Mouse (Mus musculus): Measurements from ENCODE around the gene Rbm4. TPM values are rescaled to one million over a fixed set of nuclear protein-coding genes. Genes with fewer than 3 reads are reported as not detected.
A peak's percentile ranks its signal among the peaks of the same experiment; 100 is the strongest.

The Rbm4 gene
- 10 to 100 TPM; 43.1 to 49.2 TPM for total RNA-seq (2021)

DNA sequence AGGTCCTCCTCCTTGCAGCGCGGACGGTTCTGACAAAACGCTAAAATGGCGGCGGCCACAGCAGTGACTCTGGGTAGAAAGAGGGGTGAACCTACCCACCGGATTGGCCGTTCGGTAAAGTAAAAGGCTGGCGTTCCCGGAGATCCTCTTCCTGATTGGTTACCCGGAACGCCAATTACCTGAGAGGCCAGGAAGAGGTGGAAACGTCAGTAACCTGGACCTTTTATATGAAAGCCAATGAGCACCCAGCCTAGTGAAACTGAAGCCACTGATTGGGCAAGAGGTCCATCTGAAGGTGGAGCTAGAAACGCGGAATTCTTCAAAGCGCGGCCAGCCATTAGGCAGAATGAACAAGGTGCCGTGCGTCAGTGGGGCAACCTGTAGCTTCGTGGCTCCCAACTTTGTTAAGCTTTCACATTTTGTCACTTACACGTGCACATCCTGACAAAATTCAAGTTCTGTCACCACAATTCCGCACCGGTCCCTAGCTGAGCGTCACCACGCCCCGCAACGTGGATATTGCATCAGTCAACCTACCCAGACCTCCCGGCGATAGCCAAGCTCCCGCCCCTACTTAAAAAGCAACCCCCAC is at the start of gene Rbm4:
Rbm4 (minus strand) TSS at position 71 of the 592 bp plus-strand sequence.
- intact Hi-C loops (cut with DNase I): no loop called here
- DNase-seq: peak; percentile 99

DNA sequence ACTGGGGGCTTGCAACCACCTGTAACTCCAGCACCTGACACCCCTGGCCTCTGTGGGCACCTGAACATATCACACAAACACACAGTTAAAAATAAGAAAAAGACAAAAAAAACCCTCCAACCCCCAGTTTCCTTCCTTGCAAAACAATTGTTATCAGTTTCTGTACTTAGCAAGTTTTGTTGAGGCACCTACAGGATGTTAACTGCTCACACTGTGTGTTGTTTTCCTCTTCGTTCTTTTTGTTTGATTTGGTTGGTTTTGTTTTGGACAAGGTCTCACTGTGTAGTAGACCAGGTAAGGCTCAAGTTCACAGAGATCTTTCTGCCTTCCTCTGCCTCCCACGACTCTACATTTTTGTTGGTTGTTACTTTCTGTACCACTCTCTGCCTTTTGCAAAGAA is 48.9 kb upstream of the Rbm4 start:
- intact Hi-C loops (cut with DNase I): no loop called here
- no peak for DNase-seq

DNA sequence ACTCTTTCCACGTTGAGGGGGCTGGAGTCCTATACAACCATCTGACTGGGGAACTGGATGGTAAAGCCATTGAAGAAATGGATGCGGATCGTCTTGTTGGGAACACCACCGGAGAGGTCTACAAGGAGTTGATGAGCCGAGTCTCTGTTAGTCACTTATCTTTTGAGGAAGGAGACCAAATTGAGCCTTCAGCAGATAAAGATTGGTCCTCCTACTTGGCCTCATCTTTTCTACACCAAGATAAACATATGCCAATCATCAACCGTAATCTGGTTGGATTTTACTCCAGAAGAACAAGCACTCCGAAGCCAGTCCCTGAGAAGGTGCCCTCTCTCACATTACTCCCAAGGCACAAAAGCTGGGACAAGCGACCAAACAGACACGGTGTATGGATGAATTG is 47.1 kb upstream of the Rbm4 start:
- intact Hi-C loops (cut with DNase I): no loop called here
- no peak for DNase-seq

DNA sequence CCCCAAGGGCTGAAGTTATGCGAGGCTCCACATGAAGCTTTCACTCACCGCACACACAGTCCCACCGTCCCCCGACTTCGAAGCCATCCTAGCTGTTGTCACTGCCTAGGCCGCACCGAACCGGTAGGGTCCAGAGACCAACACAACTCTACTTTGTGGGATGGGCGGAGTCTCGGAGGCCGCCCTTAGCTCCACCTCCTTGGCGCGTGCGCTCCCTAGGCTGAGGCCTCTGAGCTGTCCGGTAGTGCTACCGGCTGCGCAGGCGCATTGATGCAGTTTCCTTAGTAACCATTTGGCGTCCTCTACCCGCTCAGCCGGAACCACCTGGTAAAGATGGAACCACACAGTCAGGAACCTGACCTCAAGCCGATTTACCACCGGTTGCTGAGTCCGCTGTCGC is 45.4 kb upstream of the Rbm4 start, which contains the start of the genes Ccs and Ccdc87:
Ccs (minus strand) TSS at position 184 of the 400 bp plus-strand sequence.
Ccdc87 (plus strand) TSS at position 218 of the 400 bp plus-strand sequence.
- intact Hi-C loops (cut with DNase I): loop anchor here (5.0 to 10.0 kb wide), 2 partner anchors 212 to 334 kb away; partner anchors contain the start of gene Rce1
- peak; percentile 98 for DNase-seq

DNA sequence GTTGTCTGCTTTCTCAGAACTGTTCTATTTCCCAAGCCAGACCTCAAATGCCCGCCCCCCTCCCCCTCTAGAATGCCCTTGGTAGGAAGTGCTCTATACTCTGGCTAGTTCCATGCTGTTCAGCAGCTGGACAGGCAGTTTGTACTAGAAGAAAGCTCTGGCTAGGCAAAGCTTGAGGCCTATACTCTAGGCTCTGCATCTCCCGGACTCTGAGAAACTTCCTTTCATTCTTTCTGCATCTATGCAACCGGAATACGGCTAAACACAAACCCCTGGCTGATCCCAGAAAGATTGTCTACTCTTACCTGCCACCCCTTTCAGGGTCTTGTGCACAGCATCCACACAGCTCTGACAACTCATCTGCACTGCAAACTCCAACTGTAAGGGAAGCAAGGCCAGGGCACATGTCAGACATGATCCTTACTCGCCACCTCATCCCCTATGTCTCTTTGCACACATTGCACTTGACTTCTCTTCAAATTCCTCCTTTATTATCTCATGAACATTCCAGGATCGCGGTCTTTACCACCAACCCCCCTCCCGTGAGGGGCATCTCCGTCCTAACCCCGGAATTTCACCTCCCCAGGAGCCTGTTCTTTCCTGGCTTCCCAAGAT is 44.9 kb upstream of the Rbm4 start:
- intact Hi-C loops (cut with DNase I): loop anchor here (5.0 to 10.0 kb wide), 2 partner anchors 211 to 334 kb away; partner anchors contain the start of gene Rce1
- DNase-seq: peak in 1 of 2 experiments; percentile 19

DNA sequence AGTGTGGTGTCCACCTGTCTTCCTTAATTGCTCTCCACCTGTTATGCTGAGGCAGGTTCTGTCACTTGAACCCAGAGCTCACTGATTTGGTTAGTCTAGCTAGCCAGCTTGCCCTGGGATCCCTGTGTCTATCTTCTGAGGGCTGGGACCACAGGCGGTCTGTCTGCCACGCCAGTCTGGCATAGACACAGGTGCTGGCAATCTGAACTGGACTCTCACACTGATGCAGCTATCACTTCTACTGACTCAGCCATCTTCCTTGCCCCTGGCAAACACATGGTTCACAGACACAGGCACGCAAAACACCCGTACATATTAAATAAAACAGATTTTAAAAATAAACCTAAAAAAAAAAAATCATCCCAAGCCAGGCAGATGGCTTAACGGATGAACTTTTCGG is 43.3 kb upstream of the Rbm4 start:
- intact Hi-C loops (cut with DNase I): loop anchor here (5.0 to 10.0 kb wide), 2 partner anchors 210 to 332 kb away; partner anchors contain the start of gene Rce1
- DNase-seq: no peak

DNA sequence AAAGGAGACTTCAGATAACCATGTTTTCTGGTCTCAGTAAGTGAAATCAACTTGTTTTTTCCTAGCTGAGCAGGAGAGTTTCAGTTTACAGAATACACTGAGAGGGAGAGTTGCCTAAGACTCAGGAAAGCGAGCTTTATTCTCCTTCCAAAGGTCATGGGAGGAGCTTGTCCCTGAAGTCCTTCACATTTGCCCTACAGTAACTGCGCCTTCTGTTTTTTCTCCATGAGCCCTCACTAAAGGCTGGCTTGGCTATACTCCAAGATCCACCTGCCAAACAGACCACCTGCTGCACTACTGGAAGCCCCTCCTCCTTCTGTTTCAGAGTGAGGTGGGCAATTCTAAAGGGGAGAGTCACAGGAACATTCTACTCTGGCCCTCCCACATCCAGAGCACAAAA is 42.4 kb upstream of the Rbm4 start:
- no peak for DNase-seq
- intact Hi-C loops (cut with DNase I): loop anchor here (5.0 to 10.0 kb wide), 2 partner anchors 209 to 331 kb away; partner anchors contain the start of gene Rce1

DNA sequence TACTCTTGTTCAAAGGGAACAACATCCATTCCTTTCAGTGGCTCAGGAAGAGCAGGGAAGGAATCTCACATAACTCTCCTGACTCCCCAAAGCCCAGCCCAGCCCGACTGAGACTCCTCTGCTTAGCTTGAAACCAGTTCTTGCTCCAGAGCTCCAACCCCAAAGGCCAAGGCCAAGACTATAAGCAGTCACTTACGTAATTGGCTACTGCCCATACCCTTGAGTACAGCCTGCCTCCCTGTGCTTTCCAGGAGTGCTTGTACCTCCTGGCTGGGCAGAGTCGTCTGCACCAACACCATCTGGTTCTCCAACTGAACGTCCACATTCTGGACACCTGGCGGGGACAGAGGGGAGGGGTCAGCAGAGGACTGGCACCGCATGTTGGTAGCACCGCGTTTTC is 40.3 kb upstream of the Rbm4 start:
- intact Hi-C loops (cut with DNase I): loop anchor here (10.0 kb wide), 1 partner anchor 329 kb away; no protein-coding TSS in a partner anchor
- no peak for DNase-seq

DNA sequence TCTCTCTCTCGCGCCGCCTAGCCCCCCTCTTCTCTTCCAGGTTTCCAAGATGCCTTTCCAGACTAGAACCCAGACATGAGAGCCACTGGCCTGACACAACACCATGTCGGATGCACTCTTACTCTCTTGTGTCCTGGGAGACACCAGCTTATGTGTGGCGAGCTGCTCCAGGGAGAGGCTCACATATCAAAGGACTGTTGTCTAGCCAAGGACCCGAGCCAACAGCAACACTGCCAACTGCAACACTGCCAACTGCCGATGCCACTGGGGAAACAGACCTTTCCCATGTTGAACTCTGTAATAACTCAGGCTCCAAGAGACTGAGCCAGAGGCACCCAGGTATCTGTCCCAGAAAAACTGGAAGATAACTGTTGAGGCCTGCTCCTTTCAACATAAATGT is 35.5 kb upstream of the Rbm4 start:
- intact Hi-C loops (cut with DNase I): no loop called here
- peak; percentile 87 for DNase-seq

DNA sequence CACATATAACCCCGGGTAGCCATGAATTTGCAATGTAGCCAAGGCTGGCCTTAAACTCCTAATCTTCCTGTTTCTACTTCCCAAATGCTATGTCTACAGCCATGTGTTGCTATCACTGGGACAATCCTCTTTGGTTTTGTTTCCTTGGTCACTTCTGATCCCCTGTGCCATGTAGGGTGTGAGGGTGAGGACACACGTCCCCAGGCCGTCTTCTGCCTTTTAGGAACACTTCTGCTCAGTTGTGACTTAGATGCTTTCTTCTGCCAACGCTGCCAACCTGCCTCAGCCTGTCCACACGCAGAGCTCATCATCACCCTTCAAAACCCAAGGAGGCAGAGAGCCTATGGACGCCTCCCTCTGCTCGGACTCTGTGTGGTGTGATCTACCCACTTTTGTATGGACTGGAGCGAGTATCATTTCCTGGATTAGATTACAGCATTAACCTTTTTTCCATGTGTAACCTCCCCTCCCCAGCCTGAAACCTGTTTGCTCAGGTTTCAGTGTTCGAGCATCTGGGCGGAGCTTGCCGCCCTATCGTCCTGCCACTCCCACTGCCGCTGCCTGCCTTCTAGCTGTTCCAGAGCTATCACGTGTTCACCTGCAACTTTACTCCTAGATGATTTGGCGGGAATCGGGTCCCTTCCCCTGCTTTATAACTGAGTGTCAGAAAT is 34.9 kb upstream of the Rbm4 start:
- intact Hi-C loops (cut with DNase I): no loop called here
- no peak for DNase-seq

DNA sequence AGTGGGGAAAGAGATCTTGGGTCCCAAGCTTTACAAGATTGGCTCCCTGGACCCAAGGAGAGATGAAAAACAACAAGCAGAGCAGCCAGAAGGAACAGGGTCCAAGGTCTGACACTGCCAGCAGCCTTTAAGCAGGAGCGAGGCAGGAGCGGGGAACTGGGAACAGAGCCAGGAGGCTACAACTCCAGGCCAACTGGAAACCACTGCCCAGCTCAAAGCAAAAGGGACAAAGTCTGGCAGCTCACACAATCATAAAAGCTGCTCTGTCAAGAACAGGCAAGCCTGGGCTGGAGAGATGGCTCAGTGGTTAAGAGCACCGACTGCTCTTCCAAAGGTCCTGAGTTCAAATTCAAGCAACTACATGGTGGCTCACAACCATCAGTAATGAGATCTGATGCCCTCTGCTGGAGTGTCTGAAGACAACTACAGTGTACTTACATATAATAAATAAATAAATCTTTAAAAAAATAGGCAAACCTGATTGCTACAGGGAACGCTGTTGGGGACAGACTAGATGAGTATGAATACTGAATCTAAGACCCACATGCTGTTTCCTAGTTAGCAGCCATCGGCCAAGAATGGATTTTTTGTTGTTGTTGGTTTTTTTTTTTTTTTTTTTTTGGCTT is 27.1 kb upstream of the Rbm4 start:
- intact Hi-C loops (cut with DNase I): no loop called here
- peak; percentile 84 to 89 for DNase-seq

DNA sequence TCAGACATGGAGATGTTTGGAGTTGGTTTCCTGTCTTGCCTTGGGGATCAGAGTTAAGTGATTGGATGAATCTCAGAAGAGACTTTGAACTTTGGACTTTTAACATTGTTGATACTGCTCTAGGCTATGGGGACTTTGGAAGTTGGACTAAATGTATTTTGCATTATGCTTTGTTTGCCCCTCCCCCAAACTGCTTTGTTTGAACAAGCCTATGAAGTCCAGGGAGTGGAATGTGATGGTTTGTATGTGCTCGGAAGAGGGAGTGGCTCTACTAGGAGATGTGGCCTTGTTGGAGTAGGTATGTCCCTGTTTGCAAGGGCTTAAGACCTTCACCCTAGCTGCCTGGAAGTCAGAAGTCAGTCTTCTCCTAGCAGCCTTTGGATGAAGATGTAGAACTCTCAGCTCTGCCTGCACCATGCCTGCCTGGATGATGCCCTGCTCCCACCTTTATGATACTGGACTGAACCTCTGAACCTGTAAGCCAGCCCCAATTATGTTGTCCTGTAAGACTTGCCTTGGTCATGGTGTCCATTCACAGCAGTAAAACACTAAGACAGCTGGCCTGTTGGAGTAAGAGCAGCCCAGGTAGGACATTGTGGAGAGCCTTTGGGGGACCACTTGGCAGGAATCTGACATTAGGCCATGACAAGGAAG is 23.6 kb upstream of the Rbm4 start:
- no peak for DNase-seq
- intact Hi-C loops (cut with DNase I): no loop called here

DNA sequence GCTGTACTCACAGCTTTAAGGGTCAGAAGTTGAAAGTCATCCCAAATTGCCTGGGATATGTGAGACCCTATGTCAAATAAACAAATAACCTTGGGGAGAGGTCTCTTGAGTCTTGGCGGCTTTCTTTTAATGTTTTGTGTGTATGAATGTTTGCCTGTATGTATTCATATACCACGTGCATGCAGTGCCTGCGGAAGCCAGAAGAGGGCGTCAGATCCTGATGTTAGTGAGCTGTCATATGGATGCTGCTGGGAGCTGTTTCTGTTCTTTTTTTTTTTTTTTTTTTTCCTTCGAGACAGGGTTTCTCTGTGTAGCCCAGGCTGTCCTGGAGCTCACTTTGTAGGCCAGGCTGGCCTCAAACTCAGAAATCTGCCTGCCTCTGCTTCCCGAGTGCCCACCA is 19.3 kb upstream of the Rbm4 start:
- intact Hi-C loops (cut with DNase I): loop anchor here (2.0 kb wide), 1 partner anchor 58 kb away; no protein-coding TSS in a partner anchor
- DNase-seq: peak in 1 of 2 experiments; percentile 22

DNA sequence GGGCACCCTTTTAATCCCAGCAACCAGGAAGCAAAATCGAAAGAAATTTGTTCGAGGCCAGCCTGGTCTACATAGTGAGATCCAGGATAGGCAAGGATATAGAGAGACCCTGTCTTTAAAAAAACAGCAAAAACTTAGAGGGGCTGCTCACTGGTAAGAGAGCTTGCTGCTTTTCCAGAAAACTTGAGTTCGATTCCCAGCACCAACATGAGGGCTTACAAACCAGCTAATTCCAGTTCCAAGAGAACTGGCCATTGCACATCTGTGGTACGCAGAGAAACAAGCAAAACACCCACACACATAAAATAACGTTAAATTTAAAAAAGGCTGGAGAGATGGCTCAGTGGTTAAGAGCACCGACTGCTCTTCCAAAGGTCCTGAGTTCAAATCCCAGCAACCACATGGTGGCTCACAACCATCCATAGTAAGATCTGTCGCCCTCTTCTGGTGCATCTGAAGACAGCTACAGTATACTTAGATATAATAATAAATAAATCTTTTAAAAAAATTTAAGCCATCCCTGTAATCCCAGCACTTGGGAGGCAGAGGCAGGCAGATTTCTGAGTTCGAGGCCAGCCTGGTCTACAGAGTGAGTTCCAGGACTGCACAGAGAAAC is 18.7 kb upstream of the Rbm4 start:
- peak in 1 of 2 experiments; percentile 19 for DNase-seq
- intact Hi-C loops (cut with DNase I): loop anchor here (2.0 kb wide), 1 partner anchor 58 kb away; no protein-coding TSS in a partner anchor

DNA sequence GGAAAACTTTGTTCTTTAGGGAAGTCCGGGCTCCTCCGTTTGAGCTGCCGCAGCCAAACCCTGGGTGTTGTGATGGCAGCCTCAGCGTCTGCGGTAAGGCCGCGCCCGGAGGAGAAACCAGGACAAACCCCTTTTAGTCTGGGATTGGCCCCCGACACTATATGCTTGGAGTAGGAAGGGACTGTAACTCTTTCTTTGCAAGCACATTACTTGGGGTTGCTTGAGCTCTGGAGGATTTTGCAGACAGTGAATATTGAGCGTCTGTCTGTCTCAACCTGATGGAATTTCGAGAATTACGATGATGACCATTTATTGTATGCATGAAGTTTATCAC is 18.2 kb upstream of the Rbm4 start:
- intact Hi-C loops (cut with DNase I): loop anchor here (1.0 to 2.0 kb wide), 2 partner anchors 20 to 57 kb away; no protein-coding TSS in a partner anchor

DNA sequence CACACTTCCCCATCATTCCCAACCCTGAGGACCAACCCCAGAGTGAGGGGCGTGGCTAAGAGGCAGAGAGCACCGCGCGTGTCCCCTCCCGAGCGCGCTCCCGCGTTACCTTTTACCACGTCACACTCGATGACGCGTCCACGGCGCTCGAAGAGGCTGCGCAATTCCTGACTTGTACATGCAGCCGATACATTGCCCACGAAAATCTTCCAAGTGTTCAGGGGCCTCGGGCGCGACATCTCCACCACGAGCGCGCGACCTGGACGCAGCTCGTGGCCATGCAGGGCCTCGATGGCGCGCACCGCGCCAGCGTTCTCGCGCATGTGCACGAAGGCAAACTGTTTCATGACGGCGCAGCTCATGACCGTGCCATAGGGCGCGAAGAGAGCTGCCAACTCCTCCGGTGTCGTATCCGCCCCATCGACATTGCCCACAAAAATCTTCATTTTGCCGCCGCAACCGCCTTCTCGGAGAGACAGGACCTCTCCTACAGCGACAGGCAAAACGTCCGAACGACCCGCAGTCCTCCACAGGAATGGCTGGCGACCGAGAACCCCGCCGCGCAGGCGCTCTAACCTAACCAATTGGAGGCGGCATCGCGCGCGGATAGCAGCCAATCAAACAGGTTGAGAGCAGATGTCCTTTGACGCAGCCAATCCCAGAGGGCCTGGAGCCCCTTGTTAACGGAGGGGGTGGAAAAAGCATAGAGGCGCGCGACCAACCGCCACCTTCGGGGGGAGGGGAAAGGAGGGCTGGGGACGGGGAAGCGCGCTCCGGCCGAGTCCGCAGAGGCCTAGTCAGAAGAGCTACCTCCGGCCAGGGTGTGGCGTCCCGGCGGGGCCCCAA is 17.6 kb upstream of the Rbm4 start, which contains the start of the genes Gm21992 and Rbm14:
Gm21992 (minus strand) TSS at position 550 of the 846 bp plus-strand sequence.
Rbm14 (minus strand) TSS at position 572 of the 846 bp plus-strand sequence.
- intact Hi-C loops (cut with DNase I): loop anchor here (1.0 kb wide), 1 partner anchor 19 kb away; no protein-coding TSS in a partner anchor

More for the DNA sequence above, 18.2 kb upstream of the Rbm4 start:
- DNase-seq: no peak

DNA sequence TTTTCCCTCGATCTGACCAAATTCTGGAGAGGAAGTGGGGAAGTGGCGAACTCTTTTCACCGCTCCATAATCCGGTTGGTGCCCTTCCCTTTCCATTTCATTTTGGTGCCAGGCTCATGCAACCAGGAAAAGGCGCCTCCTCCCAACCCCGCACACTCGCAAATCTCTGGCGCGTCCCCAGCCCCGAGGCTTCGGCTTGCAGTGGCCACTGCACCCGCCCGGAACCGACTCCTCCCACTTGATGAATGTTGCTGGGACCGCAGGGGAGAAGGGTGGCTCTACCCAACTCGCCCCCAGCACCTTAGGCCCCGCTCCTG is 17.0 kb upstream of the Rbm4 start:
- no peak for DNase-seq
- intact Hi-C loops (cut with DNase I): loop anchor here (1.0 kb wide), 1 partner anchor 18 kb away; no protein-coding TSS in a partner anchor

More for the DNA sequence above, 17.6 kb upstream of the Rbm4 start, which contains the start of the genes Gm21992 and Rbm14:
- peak; percentile 99 for DNase-seq

DNA sequence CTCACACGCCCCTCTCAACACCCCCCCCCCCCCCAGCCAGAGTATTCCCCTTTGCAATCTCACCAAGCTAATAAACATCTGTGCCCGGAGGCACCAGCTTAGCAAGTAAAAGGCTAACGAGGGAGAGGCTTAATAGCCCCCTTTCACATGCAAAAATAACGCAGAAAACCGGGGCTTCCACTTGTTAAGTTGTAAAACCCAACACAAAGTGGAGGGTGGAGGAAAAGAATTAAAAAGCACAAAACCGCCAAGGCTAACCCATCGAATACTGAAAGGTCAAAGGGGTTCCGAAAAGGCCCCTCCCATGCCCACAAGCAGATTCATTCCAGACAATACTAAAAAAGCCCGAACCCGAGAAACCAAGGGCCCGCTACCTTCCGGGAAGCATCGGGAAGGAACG is 16.6 kb upstream of the Rbm4 start:
- no peak for DNase-seq
- intact Hi-C loops (cut with DNase I): no loop called here

DNA sequence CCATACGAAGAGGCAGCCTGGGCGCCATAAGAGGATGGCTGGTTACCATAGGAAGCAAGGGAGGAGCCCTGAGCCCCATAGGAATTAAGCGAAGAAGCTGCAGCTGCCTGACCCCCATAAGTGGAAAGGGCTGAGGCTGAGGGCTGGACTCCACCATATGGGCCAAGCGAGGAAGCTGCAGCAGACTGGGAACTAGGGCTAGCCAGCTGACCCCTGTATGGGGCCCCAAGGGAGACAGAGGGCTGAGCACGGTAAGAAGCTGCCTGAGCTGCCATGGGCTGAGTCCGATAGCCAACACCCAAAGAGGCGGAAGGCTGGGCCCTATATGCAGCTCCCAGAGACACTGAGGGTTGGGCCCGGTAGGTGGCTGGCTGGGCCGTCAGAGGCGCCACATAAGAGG is 9.6 kb upstream of the Rbm4 start:
- DNase-seq: no peak
- intact Hi-C loops (cut with DNase I): no loop called here
